Mouse (Mus musculus) common myeloid progenitor, adult 5-6 weeks (primary cell): ENCODE data around the gene Gm10681. TPM values are rescaled to one million over a fixed set of nuclear protein-coding genes. Genes with fewer than 3 reads are reported as not detected.
A peak's percentile ranks its signal among the peaks of the same experiment; 100 is the strongest.
"Not testable (repeated sequence)": the region's sequence is repeated elsewhere in the genome, so short reads cannot be mapped to it uniquely, and the experiment has no call there.

Experiments used
- ATAC-seq: replicated peaks from 2 replicates; pipeline ENCODE4 v1.8.0; 2016; ENCODE audit warnings: low read depth, mild to moderate bottlenecking, moderate TSS enrichment, inconsistent platforms; ENCODE audit not compliant: poor library complexity, severe bottlenecking
- total RNA-seq: library from RNA; stranded (forward); fragments of 200-1000, 187-1606 nt; gene quantifications from 2 replicates; pipeline ENCODE4 v1.2.3, GENCODE M21; 2017

The Gm10681 gene
- not detected in 2 replicates for total RNA-seq

DNA sequence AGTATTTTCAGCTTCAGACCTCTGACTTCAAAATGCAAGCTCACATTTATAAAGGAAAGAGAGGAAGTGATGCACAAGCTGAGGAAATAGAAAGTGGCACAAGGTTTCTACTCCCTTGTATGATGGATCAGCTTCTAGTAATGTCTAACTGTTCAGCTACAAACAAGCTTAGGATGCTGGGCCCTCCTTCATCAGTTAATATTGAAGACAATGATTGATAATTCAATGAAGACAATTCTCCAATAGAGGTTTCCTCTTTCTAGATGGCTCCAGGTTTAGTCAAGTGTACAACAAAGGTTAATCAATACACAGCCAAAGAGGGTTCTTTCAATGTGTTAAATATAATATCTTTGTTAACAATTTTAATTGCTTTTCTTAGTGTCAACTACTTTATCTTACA lies at the start of gene Gm10681:
Gene Gm10681, minus strand, starts transcription at position 101 of the 400 bp plus-strand sequence.
- no peak for ATAC-seq

DNA sequence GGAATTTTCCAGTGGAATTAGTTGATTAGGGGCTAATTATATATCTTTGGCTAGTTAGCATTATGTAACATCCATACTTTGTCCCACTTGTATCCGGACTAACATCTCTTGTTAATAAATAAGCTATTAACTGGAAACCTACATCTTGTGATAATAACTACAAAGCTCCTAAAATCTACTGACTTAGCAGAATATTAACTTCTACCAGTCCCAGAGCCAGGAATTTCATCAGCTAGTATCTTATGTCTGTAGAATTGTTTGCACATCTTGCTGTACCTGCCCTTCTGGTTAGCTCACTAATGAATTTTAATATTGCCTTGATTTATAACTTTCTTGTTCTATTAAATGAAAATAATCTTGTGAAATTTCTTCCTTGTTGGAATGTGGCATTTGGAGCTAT lies 46.5 kb upstream of the Gm10681 start:
- ATAC-seq: no peak

- ATAC-seq: no peak
These were observed 41.5 kb upstream of the Gm10681 start, which contains the start of gene Hsd3b5 for GRCm38 (mm10) chr3:98630152-98630551. Gene Hsd3b5 (minus strand): TSS chr3:98630252.

DNA sequence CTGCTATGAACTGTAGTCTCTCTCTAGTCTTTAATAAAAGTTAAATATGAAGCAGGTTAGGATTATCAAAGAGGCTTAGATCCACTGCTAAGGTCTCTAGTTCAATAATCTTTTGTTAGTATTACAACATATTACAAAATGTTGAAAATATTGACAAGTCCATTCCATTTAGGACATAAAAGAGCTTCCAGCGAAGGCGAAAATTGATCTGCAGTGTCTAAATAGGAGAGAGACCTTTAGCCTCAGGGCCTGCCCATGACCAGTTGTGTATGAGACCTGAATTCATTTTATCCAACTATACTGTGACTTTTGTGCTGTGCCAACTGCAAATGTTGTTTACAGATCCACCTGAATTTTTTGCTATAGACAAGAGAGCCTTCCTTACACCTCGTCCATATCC lies 41.0 kb upstream of the Gm10681 start:
- ATAC-seq: no peak

GRCm38 (mm10) chr3:98616786-98617185 lies 28.2 kb upstream of the Gm10681 start:
- ATAC-seq: peak; percentile 56

GRCm38 (mm10) chr3:98616244-98616643 lies 27.6 kb upstream of the Gm10681 start:
- ATAC-seq: peak; percentile 88

- not testable (repeated sequence) for ATAC-seq
These were observed 25.9 kb upstream of the Gm10681 start for GRCm38 (mm10) chr3:98614406-98614927.

DNA sequence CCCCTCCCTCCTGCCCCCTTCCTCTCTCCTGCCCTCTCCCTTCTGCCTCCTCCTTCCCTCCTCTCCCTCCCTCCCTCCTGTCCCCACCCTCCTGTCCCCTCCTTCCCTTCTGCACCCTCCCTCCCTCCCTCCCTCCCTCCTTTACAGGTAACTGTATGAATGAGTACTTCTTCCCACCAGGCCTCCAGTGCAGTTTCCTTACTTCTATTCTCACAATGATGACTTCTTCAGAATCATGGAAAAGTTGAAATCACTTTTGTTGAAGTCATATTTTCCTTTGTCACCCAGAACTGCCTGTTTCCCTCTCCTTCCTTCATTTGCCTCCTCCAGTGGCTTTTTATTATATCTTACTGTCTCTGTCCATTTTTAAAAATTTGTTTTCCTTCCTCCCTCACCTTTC lies 25.4 kb upstream of the Gm10681 start:
- ATAC-seq: no peak

DNA sequence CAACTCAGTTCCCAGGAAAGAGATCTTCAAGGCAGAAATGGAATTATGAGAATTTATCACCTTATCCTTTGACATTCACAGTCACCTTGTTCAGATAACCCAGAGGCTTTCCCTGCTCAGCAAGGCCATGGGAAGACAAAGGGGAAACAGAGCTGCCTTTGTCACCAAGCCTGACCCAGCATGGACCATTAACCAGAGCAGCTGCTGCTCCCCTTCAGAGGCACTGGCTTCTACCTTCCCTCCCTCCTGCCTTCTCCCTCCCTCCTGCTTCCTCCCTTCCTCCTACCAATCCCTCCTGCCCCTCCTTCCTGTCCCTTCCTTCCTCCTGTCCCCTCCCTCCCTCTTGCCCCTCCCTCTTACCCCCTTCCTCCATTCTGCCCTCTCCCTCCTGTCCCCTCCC lies 24.9 kb upstream of the Gm10681 start:
- not testable (repeated sequence) for ATAC-seq

- ATAC-seq: no peak
These were observed 886 bp downstream of the Gm10681 start for GRCm38 (mm10) chr3:98587721-98588120.

DNA sequence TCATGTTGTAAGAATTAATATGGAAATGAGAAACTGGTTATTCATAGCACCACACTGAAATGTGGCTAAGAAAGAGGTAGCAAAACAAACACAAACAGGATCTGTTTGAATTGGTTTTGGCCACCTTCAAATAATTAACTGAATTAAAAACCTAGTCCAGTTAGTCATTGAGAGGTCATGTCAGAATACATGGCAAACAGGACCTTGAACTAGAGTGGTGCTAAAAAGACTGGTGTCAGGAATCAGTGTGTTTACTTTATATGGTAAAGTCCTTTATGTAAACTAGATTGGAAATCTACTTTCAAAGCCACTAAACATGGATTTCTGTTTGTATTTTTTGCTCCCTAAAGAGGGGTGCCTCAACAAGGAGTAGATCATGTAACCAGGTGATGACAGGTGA lies 6.0 kb downstream of the Gm10681 start:
- not testable (repeated sequence) for ATAC-seq

GRCm38 (mm10) chr3:98582202-98582601 lies 6.4 kb downstream of the Gm10681 start:
- not testable (repeated sequence) for ATAC-seq

GRCm38 (mm10) chr3:98581024-98581423 lies 7.6 kb downstream of the Gm10681 start:
- not testable (repeated sequence) for ATAC-seq

DNA sequence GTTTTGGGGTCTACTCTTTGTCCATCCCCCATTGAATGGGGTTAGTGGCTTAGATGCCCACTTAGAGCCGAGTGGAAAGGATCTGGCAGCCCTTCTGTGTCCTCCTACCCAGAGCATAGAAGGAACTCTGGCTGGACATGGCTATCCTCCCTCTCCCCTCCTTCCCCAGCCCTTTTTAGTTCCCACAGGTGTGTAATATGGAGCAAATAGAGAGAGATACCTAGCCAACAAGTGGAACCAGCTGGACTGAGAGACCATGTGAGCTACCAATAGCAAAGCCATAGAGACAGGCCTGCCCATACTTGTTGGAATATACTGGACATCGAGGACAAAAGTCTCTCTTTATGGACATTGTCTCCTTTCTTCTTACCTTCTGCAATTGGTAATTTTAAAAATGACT lies 20.9 kb downstream of the Gm10681 start:
- not testable (repeated sequence) for ATAC-seq

DNA sequence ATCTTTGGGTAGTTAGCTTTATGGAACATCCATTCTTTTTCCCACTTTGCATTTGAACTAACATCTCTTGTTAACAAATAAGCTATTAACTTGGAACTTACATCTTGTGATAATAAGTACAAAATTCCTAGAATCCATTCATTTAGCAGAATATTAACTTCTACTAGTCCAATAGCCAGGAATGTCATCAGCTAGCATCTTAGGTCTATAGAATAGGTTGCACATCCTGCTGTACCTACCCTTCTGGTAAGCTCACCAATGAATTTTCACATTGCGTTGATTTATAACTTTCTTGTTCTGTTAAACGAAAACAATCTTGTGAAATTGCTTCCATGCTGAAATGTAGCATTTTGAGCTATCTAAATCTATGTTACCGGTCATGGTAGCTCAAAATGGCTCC lies 23.7 kb downstream of the Gm10681 start:
- not testable (repeated sequence) for ATAC-seq

DNA sequence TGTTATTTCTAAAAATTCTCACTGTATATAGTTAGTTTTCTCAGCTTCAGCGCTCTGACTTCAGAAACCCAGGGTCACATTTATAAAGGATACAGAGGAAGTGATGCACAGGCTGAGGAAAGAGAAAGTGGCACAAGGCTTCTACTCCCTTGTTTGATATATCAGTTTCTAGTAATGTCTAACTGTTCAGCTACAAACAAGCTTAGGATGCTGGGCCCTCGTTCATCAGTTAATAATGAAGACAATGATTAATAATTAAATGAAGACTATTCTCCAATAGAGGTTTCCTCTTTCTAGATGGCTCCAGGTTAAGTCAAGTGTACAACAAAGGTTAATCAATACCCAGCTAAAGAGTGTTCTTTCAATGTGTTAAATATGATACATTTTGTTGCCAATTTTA lies 24.8 kb downstream of the Gm10681 start:
- not testable (repeated sequence) for ATAC-seq

DNA sequence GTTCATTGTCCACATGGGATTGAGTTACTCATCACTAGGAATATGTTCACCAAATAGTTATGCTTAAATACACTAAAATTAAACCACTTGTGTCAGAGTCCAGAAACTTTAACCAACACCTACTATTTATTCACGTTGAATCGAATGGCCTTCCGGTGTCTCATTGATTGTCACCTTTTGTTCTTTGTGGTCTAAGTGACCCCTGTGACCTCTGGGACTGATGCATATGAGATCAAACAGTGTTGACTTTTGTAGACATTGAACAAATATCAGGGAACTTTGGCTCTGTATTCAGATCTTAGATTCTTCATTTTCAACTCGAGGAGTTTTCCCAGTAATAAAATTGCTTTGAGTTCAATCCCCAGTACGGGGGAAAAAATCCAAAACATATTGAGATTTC lies 27.9 kb downstream of the Gm10681 start:
- not testable (repeated sequence) for ATAC-seq

DNA sequence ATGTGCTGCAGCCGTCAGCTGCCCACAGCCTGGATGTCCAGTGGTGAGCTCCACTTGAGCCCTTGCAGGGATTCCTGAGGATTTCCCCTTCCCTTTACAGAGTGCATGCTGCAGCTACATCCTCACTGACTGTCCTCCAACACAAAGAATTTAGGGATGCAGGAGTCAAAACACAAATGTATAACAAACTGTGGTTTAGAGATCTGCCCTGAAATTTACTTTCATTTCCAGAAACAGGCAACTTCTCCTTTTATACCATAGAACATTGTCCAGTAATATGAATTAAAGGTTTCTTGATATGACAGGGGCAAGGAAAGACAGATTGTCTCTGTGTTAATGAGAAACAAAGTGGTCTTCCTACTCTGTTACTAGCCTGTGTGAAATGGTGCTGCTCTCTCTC lies 37.8 kb downstream of the Gm10681 start:
- peak; percentile 50 for ATAC-seq

DNA sequence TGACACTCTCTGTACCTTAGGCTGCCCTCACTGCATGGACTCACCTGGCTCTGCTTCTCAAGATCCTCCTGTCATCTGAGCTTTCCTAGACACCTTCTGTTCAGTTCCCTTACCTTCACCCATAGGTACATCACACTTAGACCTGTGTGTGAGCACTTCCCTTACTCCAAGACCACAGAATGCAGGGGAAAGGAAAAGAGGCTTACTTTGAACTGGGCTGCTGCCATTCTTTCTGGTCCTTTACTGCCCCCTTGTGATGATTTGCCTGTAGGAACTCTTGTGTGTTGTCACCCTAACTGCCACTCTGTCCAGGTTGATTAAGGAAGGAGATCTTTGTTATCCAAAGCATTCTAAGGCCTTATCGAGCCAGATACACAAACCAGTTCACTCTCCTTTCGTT lies 38.4 kb downstream of the Gm10681 start:
- ATAC-seq: peak; percentile 85

DNA sequence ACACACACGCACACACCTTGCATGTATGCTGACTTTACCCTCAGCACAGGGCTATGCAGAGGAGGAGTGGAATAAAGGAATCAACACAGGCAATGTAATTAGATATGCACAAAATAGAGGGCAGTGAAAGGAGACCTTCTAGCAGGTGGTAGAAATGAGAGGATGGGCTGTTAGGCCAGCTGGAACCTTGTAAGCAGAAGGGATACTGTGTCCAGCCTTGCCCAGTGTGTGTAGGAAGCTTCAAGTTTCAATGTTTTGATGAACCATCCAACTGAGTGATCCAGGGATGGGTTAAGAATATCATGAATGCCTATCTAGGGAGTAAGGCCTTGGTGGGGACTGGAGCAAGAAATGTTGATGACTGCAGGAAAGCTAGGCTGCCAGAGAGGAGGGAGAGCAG lies 40.1 kb downstream of the Gm10681 start:
- not testable (repeated sequence) for ATAC-seq

GRCm38 (mm10) chr3:98547641-98548040 lies 41.0 kb downstream of the Gm10681 start:
- not testable (repeated sequence) for ATAC-seq

GRCm38 (mm10) chr3:98524978-98525377 lies 63.6 kb downstream of the Gm10681 start:
- not testable (repeated sequence) for ATAC-seq
